Mouse (Mus musculus) forebrain, embryonic 13.5 days (tissue): ENCODE data around the gene Srrt. TPM values are rescaled to one million over a fixed set of nuclear protein-coding genes. Genes with fewer than 3 reads are reported as not detected.
A peak's percentile ranks its signal among the peaks of the same experiment; 100 is the strongest.
"Not testable (repeated sequence)": the region's sequence is repeated elsewhere in the genome, so short reads cannot be mapped to it uniquely, and the experiment has no call there.

ENCODE experiments used
- ATAC-seq: fragments of 200-750 bp; cut with Nextera tagmentation; 2 replicates; pipeline ENCODE4 v1.8.0; 2017
- H3K27ac ChIP-seq: fragments of 300-500 bp; sonication (generic); 2 replicates; pipeline ENCODE4 v1.5.1; 2015; ENCODE audit warnings: inconsistent platforms, mild to moderate bottlenecking, moderate library complexity
- H3K27me3 ChIP-seq: fragments of 300-500 bp; sonication (generic); 2 replicates; pipeline ENCODE4 v1.6.1; 2015; ENCODE audit warnings: mild to moderate bottlenecking, inconsistent platforms
- H3K36me3 ChIP-seq: fragments of 300-500 bp; sonication (generic); 2 replicates; pipeline ENCODE4 v1.6.1; 2015; ENCODE audit warnings: mild to moderate bottlenecking, inconsistent platforms; ENCODE audit not compliant: poor library complexity, severe bottlenecking
- H3K4me1 ChIP-seq: fragments of 300-500 bp; sonication (generic); 2 replicates; pipeline ENCODE4 v1.6.1; 2015; ENCODE audit warnings: inconsistent platforms
- H3K4me2 ChIP-seq: fragments of 300-500 bp; sonication (generic); 2 replicates; pipeline ENCODE4 v1.6.1; 2015; ENCODE audit warnings: inconsistent platforms, mild to moderate bottlenecking, moderate library complexity
- H3K4me3 ChIP-seq: fragments of 300-500 bp; sonication (generic); 2 replicates; pipeline ENCODE4 v1.5.1; 2015; ENCODE audit warnings: mild to moderate bottlenecking, inconsistent platforms
- H3K9ac ChIP-seq: fragments of 300-500 bp; sonication (generic); 2 replicates; pipeline ENCODE4 v1.6.1; 2015; ENCODE audit warnings: mild to moderate bottlenecking, inconsistent platforms
- H3K9me3 ChIP-seq: fragments of 300-500 bp; sonication (generic); replicated peaks from 2 replicates; pipeline ENCODE4 v1.6.1; 2016; ENCODE audit warnings: inconsistent platforms
- WGBS: fragments of 180-500 bp; shearing (Covaris S2); methylation state at CpG from one replicate; pipeline ENCODE4 v1.1.7; 2015; 5-methylcytosine and 5-hydroxymethylcytosine counted together
- polyA plus RNA-seq: library from polyadenylated mRNA; unstranded; fragments of >200 nt; fragmentation: Nextera tagmentation; extraction: Ambion mirVana; gene quantifications from 2 replicates; pipeline ENCODE4 v1.2.1, GENCODE M21; 2015

The Srrt gene
- polyA plus RNA-seq, 1 experiment from 2014 or later = 145 TPM

GRCm38 (mm10) chr5:137293282-137293681 lies 14.2 kb downstream of the Srrt start:
- Histone ChIP-seq H3K4me2 (peak overlapping the region; percentile 99), H3K9me3 (no peaks in the 10 kb centered on the region), H3K4me1 (peaks cover 29% of the 10 kb centered on the region), H3K36me3 (peaks cover 37% of the 10 kb centered on the region), H3K4me3 (peak overlapping the region; percentile 58), H3K27ac (peak overlapping the region; percentile 79), H3K27me3 (peaks cover 39% of the 10 kb centered on the region), H3K9ac (peak overlapping the region; percentile 79)
- WGBS = 3% methylated on average over 15 of the region's 15 CpGs
- ATAC-seq = peak; percentile 15; the same call in 1 of the 2 replicates

- no peak for ATAC-seq
- 80% methylated on average over 15 of the region's 15 CpGs for WGBS
- H3K4me1 ChIP-seq = peaks cover 44% of the 10 kb centered on the region
Measured at GRCm38 (mm10) chr5:137291381-137291926, 16.0 kb downstream of the Srrt start.

GRCm38 (mm10) chr5:137290677-137291076 lies 16.8 kb downstream of the Srrt start:
- no peak overlapping the region for H3K4me2 ChIP-seq
- no peak for ATAC-seq
- peaks cover 56% of the 10 kb centered on the region for H3K27me3 ChIP-seq
- 0 out of 2 replicates have a peak overlapping the region, but pooled peaks have one; percentile 22 for H3K9ac ChIP-seq
- H3K4me1 ChIP-seq = peaks cover 44% of the 10 kb centered on the region
- 23% methylated on average over 15 of the region's 15 CpGs for WGBS
- H3K9me3 ChIP-seq = no peaks in the 10 kb centered on the region
- no peak overlapping the region for H3K27ac ChIP-seq
- H3K4me3 ChIP-seq = no peak overlapping the region
- peaks cover 10% of the 10 kb centered on the region for H3K36me3 ChIP-seq

More at GRCm38 (mm10) chr5:137291381-137291926, 16.0 kb downstream of the Srrt start:
- H3K9ac ChIP-seq = no peak overlapping the region
- H3K36me3 ChIP-seq = peaks cover 18% of the 10 kb centered on the region
- H3K4me3 ChIP-seq = no peak overlapping the region
- no peak overlapping the region for H3K27ac ChIP-seq
- H3K27me3 ChIP-seq = peaks cover 52% of the 10 kb centered on the region
- no peak overlapping the region for H3K4me2 ChIP-seq
- no peaks in the 10 kb centered on the region for H3K9me3 ChIP-seq

DNA sequence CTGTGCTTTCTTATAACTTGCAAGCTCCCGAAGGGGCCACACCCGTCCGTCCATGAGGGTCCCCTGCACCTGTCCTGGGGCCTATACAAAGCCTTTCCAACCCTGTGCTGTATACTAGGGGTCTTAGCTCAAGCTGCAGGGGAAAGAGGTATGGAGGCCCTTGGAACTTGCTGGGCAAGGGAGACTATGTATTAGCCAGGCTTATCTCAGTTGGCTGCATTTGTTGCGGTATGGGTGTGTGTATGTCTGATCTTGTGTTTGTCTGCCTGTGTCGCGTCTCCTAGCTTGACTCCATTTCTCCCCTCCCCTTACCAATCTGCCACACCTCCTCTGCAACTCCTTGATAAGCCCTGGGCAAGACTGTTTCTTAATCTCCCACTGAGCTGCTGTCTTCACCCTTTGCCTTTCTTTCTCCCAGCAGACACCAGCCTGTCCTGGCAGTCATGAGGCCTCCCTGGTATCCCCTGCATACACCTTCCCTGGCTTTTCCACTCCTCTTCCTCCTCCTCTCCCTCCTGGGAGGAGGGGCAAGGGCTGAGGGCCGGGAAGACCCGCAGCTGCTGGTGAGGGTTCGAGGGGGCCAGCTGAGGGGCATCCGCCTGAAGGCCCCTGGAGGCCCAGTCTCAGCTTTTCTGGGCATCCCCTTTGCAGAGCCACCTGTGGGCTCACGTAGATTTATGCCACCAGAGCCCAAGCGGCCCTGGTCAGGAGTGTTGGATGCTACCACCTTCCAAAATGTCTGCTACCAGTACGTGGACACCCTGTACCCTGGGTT lies 17.7 kb downstream of the Srrt start:
- 53% methylated on average over 13 of the region's 13 CpGs for WGBS
- peaks cover 37% of the 10 kb centered on the region for H3K4me1 ChIP-seq
- H3K9ac ChIP-seq = 0 out of 2 replicates have a peak overlapping the region, but pooled peaks have one; percentile 40
- peak overlapping the region; percentile 49; the same call in 1 of the 2 replicates for H3K4me3 ChIP-seq
- H3K36me3 ChIP-seq = 0 out of 2 replicates have a peak, but pooled peaks cover 1% of the 10 kb centered on the region
- no peak overlapping the region for H3K27ac ChIP-seq
- peak overlapping the region; percentile 94 for H3K4me2 ChIP-seq
- H3K9me3 ChIP-seq = no peaks in the 10 kb centered on the region
- no peak for ATAC-seq
- H3K27me3 ChIP-seq = peaks cover 56% of the 10 kb centered on the region

- Histone ChIP-seq H3K4me3 (peak overlapping the region; percentile 49), H3K27ac (no peak overlapping the region), H3K9me3 (no peaks in the 10 kb centered on the region), H3K9ac (0 out of 2 replicates have a peak overlapping the region, but pooled peaks have one; percentile 40), H3K36me3 (no peaks in the 10 kb centered on the region), H3K4me2 (peak overlapping the region; percentile 94), H3K27me3 (peaks cover 56% of the 10 kb centered on the region), H3K4me1 (peaks cover 34% of the 10 kb centered on the region)
- ATAC-seq = no peak
- 5% methylated on average over 25 of the region's 25 CpGs for WGBS
Measured at GRCm38 (mm10) chr5:137288999-137289470, 18.4 kb downstream of the Srrt start.

GRCm38 (mm10) chr5:137287953-137288743 lies 19.3 kb downstream of the Srrt start:
- H3K4me2 ChIP-seq = peak overlapping the region; percentile 94
- H3K4me1 ChIP-seq = peaks cover 30% of the 10 kb centered on the region
- peak; percentile 19; the same call in 1 of the 2 replicates for ATAC-seq
- peak overlapping the region; percentile 66 for H3K9ac ChIP-seq
- H3K4me3 ChIP-seq = peak overlapping the region; percentile 49
- peaks cover 56% of the 10 kb centered on the region for H3K27me3 ChIP-seq
- WGBS = under 1% methylated on average over 41 of the region's 65 CpGs
- H3K27ac ChIP-seq = no peak overlapping the region; the same call in 1 of the 2 replicates
- no peaks in the 10 kb centered on the region for H3K36me3 ChIP-seq
- H3K9me3 ChIP-seq = no peaks in the 10 kb centered on the region

GRCm38 (mm10) chr5:137287032-137287952 lies 20.2 kb downstream of the Srrt start, which contains the start of gene Ache:
TSS of gene Ache (plus strand) at chr5:137287519.
- 1% methylated on average over 40 of the region's 40 CpGs for WGBS
- H3K27ac ChIP-seq = no peak within 1 kb of the TSS; the same call in 1 of the 2 replicates
- peak; percentile 59 for ATAC-seq

DNA sequence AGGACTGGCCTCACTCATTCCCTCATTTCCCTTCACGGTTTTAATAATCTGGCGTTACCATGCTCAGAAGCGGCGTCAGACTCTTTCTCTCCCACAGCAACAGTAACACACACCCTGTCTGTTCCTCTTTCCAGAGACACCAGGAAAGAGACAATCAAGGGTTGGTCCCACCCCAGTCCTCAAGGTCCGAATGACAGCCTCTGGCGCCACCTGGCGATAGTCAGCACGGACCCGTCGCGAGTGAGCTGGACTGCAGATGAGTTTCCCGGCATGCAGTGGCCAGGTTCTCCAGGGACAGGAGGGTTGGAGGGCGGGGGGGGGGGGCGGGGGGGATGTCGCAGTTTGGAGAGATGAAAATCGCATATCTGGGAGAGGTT lies 20.8 kb downstream of the Srrt start:
- peak overlapping the region; percentile 66 for H3K9ac ChIP-seq
- peak; percentile 72 for ATAC-seq
- H3K36me3 ChIP-seq = no peaks in the 10 kb centered on the region
- H3K4me1 ChIP-seq = peaks cover 24% of the 10 kb centered on the region
- peak overlapping the region; percentile 49 for H3K4me3 ChIP-seq
- peak overlapping the region; percentile 94 for H3K4me2 ChIP-seq
- no peak overlapping the region; the same call in 1 of the 2 replicates for H3K27ac ChIP-seq
- under 1% methylated on average over 14 of the region's 16 CpGs for WGBS
- H3K27me3 ChIP-seq = peaks cover 47% of the 10 kb centered on the region
- H3K9me3 ChIP-seq = no peaks in the 10 kb centered on the region

More at GRCm38 (mm10) chr5:137287032-137287952, 20.2 kb downstream of the Srrt start, which contains the start of gene Ache:
- no peaks in the 10 kb centered on the region for H3K36me3 ChIP-seq
- peak within 1 kb of the TSS; percentile 66 for H3K9ac ChIP-seq
- H3K4me2 ChIP-seq = peak within 1 kb of the TSS; percentile 94
- H3K9me3 ChIP-seq = no peaks in the 10 kb centered on the region
- peak within 1 kb of the TSS; percentile 49 for H3K4me3 ChIP-seq
- peaks cover 24% of the 10 kb centered on the region for H3K4me1 ChIP-seq
- H3K27me3 ChIP-seq = peaks cover 52% of the 10 kb centered on the region

DNA sequence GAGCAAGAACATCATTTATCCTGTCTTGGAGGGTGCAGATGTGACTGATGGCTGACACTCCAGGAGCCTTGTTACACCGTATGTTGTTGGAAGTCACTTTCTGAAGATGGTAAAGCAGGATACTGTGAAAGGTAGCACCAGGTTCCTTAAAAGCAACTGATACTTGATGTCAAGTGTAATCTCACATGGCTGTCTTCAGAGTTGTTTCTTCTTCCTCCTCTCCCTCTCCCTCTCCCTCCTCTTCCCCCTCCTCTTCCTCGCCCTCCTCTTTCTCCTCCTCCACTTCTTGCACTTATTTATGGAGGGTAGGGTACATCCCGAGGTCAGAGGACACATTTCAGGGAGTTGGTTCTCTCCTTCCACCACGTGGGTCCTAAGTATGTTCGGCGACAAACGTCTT lies 21.5 kb downstream of the Srrt start:
- Histone ChIP-seq H3K27ac (no peak overlapping the region), H3K27me3 (peaks cover 43% of the 10 kb centered on the region), H3K9me3 (no peaks in the 10 kb centered on the region)

GRCm38 (mm10) chr5:137285045-137285444 lies 22.4 kb downstream of the Srrt start:
- no peaks in the 10 kb centered on the region for H3K9me3 ChIP-seq
- no peaks in the 10 kb centered on the region for H3K36me3 ChIP-seq
- no peak for ATAC-seq
- H3K4me3 ChIP-seq = no peak overlapping the region
- peaks cover 33% of the 10 kb centered on the region for H3K27me3 ChIP-seq
- WGBS = 58% methylated on average over 5 of the region's 5 CpGs
- H3K27ac ChIP-seq = no peak overlapping the region
- H3K4me1 ChIP-seq = peaks cover 24% of the 10 kb centered on the region
- H3K9ac ChIP-seq = no peak overlapping the region
- H3K4me2 ChIP-seq = no peak overlapping the region

More for the DNA sequence above, 21.5 kb downstream of the Srrt start:
- Histone ChIP-seq H3K9ac (no peak overlapping the region), H3K36me3 (no peaks in the 10 kb centered on the region), H3K4me2 (no peak overlapping the region), H3K4me1 (peaks cover 24% of the 10 kb centered on the region), H3K4me3 (no peak overlapping the region)
- WGBS = 56% methylated on average over 7 of the region's 7 CpGs
- no peak for ATAC-seq

- H3K4me3 ChIP-seq, H3K9ac ChIP-seq, H3K9me3 ChIP-seq, H3K27ac ChIP-seq, H3K4me2 ChIP-seq, ATAC-seq, H3K36me3 ChIP-seq: not testable (repeated sequence)
- Histone ChIP-seq H3K27me3 (peaks cover 27% of the 10 kb centered on the region), H3K4me1 (peaks cover 24% of the 10 kb centered on the region)
- WGBS = 89% methylated on average over 4 of the region's 6 CpGs
Measured at GRCm38 (mm10) chr5:137284411-137284810, 23.1 kb downstream of the Srrt start.
